Mouse (Mus musculus): ENCODE measurements around the gene Pde4a. TPM values are rescaled to one million over a fixed set of nuclear protein-coding genes. Genes with fewer than 3 reads are reported as not detected.
A peak's percentile ranks its signal among the peaks of the same experiment; 100 is the strongest.
"Not testable (repeated sequence)": the region's sequence is repeated elsewhere in the genome, so short reads cannot be mapped to it uniquely, and the experiment has no call there.

The Pde4a gene
- polyA plus RNA-seq, 1 experiment from 2014 or later = 11.8 TPM

DNA sequence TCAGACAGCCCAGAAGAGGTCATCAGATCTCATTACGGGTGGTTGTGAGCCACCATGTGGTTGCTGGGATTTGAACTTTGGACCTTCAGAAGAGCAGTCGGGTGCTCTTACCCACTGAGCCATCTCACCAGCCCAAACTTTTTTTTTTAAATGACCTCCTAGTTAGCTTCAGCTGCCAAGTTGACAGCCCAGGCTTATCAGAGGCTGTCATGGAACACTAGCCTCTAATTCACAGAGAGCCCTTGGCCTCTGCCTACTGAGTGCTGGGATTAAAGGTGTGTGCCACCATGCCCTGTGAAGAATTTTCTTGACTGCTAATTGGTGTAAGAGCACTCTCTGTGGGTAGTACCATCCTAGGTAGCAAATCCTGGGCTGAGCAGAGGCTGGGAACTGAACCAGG lies 58.0 kb downstream of the Pde4a start:
- not testable (repeated sequence) for H3K27me3 ChIP-seq (ENCODE audit: control insufficient read depth, insufficient read depth, low read length); H3K36me3 ChIP-seq (ENCODE audit: control insufficient read depth, insufficient read depth, low read length); H3K27ac ChIP-seq (replicated peaks in 1 of 2; ENCODE audit: control insufficient read depth in 1 of 2, insufficient read depth in 1 of 2, low read depth in 2 of 2, low read length in 2 of 2); H3K4me2 ChIP-seq (ENCODE audit: low read length); H3K9me3 ChIP-seq (ENCODE audit: control insufficient read depth, low read length); H3K9ac ChIP-seq (ENCODE audit: low read length); ATAC-seq (ENCODE audit: insufficient number of reproducible peaks, insufficient read depth, low FRiP score, low read depth); H3K4me3 ChIP-seq (ENCODE audit: control insufficient read depth in 1 of 2, insufficient read depth in 1 of 2, low read depth in 1 of 2, low read length in 2 of 2)
- H3K4me1 ChIP-seq (ENCODE audit: control insufficient read depth in 2 of 2, insufficient read depth in 2 of 2, low read length in 2 of 2) = peaks cover 12 to 29% of the 10 kb centered on the region in 2 experiments
- WGBS = 100% methylated on average over 1 of the region's 2 CpGs

DNA sequence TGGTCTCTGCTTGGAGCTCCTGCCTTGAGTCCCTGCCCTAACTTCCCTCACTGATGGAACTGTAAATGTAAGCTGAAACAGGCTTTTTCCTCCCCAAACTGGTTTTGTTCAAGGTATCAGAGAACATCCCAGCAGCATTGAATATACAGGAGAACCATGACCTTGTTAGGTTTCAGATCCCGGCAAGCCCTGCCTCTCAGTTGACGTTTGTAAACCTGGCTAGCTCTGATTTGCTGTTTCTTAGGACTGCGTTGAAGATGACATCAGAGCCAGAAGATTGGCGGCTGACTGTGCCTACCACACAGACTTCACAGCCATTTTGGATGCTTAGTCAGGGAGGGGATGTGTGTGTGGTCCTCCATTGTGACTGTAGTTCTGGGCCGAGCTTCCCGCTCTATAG lies 58.4 kb downstream of the Pde4a start:
- 86% methylated on average over 6 of the region's 6 CpGs for WGBS
- Histone ChIP-seq H3K9me3 (ENCODE audit: control insufficient read depth, low read length) (0 out of 2 replicates have a peak, but pooled peaks cover 2% of the 10 kb centered on the region), H3K27me3 (ENCODE audit: control insufficient read depth, insufficient read depth, low read length) (no peaks in the 10 kb centered on the region), H3K4me1 (ENCODE audit: control insufficient read depth in 2 of 2, insufficient read depth in 2 of 2, low read length in 2 of 2) (peaks cover 12 to 29% of the 10 kb centered on the region in 2 experiments), H3K27ac (replicated peaks in 1 of 2; ENCODE audit: control insufficient read depth in 1 of 2, insufficient read depth in 1 of 2, low read depth in 2 of 2, low read length in 2 of 2) (no peak overlapping the region), H3K9ac (ENCODE audit: low read length) (no peak overlapping the region), H3K36me3 (ENCODE audit: control insufficient read depth, insufficient read depth, low read length) (0 out of 2 replicates have a peak, but pooled peaks cover 2% of the 10 kb centered on the region), H3K4me2 (ENCODE audit: low read length) (no peak overlapping the region), H3K4me3 (ENCODE audit: control insufficient read depth in 1 of 2, insufficient read depth in 1 of 2, low read depth in 1 of 2, low read length in 2 of 2) (no peak overlapping the region)
- ATAC-seq (ENCODE audit: insufficient number of reproducible peaks, insufficient read depth, low FRiP score, low read depth) = no peak

DNA sequence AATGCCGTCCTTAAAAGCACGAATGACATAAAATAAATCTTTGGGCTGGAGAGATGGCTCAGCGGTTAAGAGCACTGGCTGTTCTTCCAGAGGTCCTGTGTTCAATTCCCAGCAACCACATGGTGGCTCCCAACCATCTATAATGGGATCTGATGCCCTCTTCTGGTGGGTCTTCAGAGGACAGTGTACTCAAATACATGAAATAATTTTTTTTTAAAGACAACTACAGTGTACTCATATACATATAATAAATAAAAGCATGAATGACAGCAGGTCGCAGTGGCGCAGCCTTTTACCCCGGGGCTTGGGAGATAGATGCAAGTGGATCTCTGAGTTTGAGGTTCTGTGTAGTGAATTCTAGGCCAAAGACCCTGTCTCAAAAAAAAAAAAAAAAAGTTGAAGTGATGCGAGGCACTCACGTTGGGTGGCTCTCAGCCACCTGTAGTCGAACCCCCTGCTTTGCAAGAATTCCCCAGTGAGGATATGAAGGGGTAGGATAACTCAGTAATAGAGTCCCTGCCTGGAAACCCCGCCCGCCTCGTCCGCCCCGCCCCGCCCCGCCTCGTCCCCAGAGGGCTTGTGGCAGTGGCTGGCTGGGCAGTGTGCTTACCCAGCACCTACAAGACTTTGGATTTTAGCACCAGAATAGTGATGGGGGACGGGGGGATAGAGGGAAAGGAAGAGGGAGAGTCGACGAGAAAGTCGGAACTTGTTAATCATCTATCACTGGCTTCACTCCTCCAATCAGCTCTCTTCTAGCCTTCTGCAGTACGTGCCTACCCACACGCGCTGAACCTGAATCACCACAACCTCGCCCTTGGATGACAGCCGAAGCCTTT lies 59.3 kb downstream of the Pde4a start:
- no peak for ATAC-seq (ENCODE audit: insufficient number of reproducible peaks, insufficient read depth, low FRiP score, low read depth)

DNA sequence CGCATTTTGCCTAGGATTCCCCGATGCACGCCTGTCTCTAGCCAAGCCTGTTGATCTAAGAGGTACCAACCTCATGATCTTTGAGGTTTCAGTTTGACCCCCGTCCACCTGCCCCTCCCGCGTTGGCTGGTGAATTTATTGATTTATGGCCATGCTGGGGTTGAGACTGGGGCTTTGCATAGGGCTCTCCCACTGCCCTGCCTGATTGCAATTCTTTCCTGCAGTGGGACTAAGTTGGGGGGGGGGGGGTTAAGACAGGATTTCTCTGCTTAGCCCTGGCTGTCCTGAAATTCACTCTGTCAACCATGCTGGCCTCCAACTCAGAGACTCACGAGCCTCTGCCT lies 59.9 kb downstream of the Pde4a start:
- 10% methylated on average over 7 of the region's 7 CpGs for WGBS
- peak overlapping the region; percentile 51 to 70; a peak in 3 of 4 replicates for H3K27ac ChIP-seq (replicated peaks in 1 of 2; ENCODE audit: control insufficient read depth in 1 of 2, insufficient read depth in 1 of 2, low read depth in 2 of 2, low read length in 2 of 2)
- H3K36me3 ChIP-seq (ENCODE audit: control insufficient read depth, insufficient read depth, low read length) = peaks cover 17% of the 10 kb centered on the region
- no peaks in the 10 kb centered on the region for H3K27me3 ChIP-seq (ENCODE audit: control insufficient read depth, insufficient read depth, low read length)
- peak overlapping the region; percentile 32 to 36 for H3K4me3 ChIP-seq (ENCODE audit: control insufficient read depth in 1 of 2, insufficient read depth in 1 of 2, low read depth in 1 of 2, low read length in 2 of 2)
- H3K9me3 ChIP-seq (ENCODE audit: control insufficient read depth, low read length) = 0 out of 2 replicates have a peak, but pooled peaks cover 2% of the 10 kb centered on the region
- peaks cover 12 to 29% of the 10 kb centered on the region in 2 experiments for H3K4me1 ChIP-seq (ENCODE audit: control insufficient read depth in 2 of 2, insufficient read depth in 2 of 2, low read length in 2 of 2)
- ATAC-seq (ENCODE audit: insufficient number of reproducible peaks, insufficient read depth, low FRiP score, low read depth) = no peak
- H3K4me2 ChIP-seq (ENCODE audit: low read length) = peak overlapping the region; percentile 56
- peak overlapping the region; percentile 59 for H3K9ac ChIP-seq (ENCODE audit: low read length)

More for the DNA sequence above, 59.3 kb downstream of the Pde4a start:
- peak overlapping the region; percentile 56 for H3K4me2 ChIP-seq (ENCODE audit: low read length)
- H3K4me1 ChIP-seq (ENCODE audit: control insufficient read depth in 2 of 2, insufficient read depth in 2 of 2, low read length in 2 of 2) = peaks cover 12 to 29% of the 10 kb centered on the region in 2 experiments
- peak overlapping the region; percentile 32 to 36 for H3K4me3 ChIP-seq (ENCODE audit: control insufficient read depth in 1 of 2, insufficient read depth in 1 of 2, low read depth in 1 of 2, low read length in 2 of 2)
- no peaks in the 10 kb centered on the region for H3K27me3 ChIP-seq (ENCODE audit: control insufficient read depth, insufficient read depth, low read length)
- H3K27ac ChIP-seq (replicated peaks in 1 of 2; ENCODE audit: control insufficient read depth in 1 of 2, insufficient read depth in 1 of 2, low read depth in 2 of 2, low read length in 2 of 2) = peak overlapping the region; percentile 51 to 70; a peak in 3 of 4 replicates
- H3K9me3 ChIP-seq (ENCODE audit: control insufficient read depth, low read length) = 0 out of 2 replicates have a peak, but pooled peaks cover 2% of the 10 kb centered on the region
- WGBS = 19% methylated on average over 26 of the region's 26 CpGs
- peaks cover 11% of the 10 kb centered on the region for H3K36me3 ChIP-seq (ENCODE audit: control insufficient read depth, insufficient read depth, low read length)
- H3K9ac ChIP-seq (ENCODE audit: low read length) = peak overlapping the region; percentile 59

DNA sequence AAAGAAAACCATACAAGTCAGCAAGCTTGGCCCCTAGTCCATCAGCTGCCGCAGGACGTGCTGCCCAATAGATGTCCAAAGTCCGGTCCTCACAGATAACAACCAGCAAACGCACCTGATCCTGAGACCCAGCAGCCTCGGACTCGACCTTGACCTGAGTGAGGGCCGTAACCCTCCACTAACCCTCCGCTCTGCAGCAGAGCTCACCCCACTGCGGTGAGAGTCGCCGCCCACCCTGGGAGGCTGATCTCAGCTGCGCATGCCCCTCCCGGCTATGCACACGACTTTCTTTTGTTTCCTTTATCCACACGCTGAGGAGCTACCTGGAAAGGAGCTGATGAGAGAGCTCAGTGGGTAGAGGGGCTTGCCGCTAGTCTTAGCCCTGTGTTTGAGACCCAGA lies 61.8 kb downstream of the Pde4a start:
- Histone ChIP-seq H3K4me1 (ENCODE audit: control insufficient read depth in 2 of 2, insufficient read depth in 2 of 2, low read length in 2 of 2) (peaks cover 9 to 17% of the 10 kb centered on the region in 2 experiments; a peak in 3 of 4 replicates), H3K27me3 (ENCODE audit: control insufficient read depth, insufficient read depth, low read length) (no peaks in the 10 kb centered on the region), H3K9ac (ENCODE audit: low read length) (peak overlapping the region; percentile 76), H3K27ac (replicated peaks in 1 of 2; ENCODE audit: control insufficient read depth in 1 of 2, insufficient read depth in 1 of 2, low read depth in 2 of 2, low read length in 2 of 2) (no peak overlapping the region; a peak in 2 of 4 replicates), H3K9me3 (ENCODE audit: control insufficient read depth, low read length) (0 out of 2 replicates have a peak, but pooled peaks cover 2% of the 10 kb centered on the region), H3K4me2 (ENCODE audit: low read length) (peak overlapping the region; percentile 66), H3K4me3 (ENCODE audit: control insufficient read depth in 1 of 2, insufficient read depth in 1 of 2, low read depth in 1 of 2, low read length in 2 of 2) (peak overlapping the region; percentile 30 to 34), H3K36me3 (ENCODE audit: control insufficient read depth, insufficient read depth, low read length) (peaks cover 36% of the 10 kb centered on the region)
- no peak for ATAC-seq (ENCODE audit: insufficient number of reproducible peaks, insufficient read depth, low FRiP score, low read depth)
- WGBS = 11% methylated on average over 16 of the region's 16 CpGs

DNA sequence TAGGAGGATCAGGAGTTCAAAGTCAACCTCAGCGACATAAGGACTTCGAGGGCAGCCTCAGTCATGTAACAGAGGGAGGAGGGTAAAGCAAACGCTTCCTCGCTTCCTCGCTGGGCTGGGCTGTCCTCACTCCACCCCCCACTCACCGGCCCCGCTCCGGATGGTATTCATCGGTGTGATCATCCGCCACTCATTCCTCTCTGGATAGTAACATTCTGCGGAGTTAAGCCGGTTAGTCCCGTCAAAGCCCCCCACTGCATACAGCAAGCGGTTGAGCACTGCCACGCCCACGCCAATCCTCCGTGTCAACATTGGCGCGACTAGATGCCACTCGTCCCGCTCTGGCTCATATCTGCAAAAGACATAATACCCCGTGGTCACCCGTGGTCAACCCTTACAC lies 66.0 kb downstream of the Pde4a start:
- ATAC-seq (ENCODE audit: insufficient number of reproducible peaks, insufficient read depth, low FRiP score, low read depth) = no peak
- Histone ChIP-seq H3K27me3 (ENCODE audit: control insufficient read depth, insufficient read depth, low read length) (no peaks in the 10 kb centered on the region), H3K4me1 (ENCODE audit: control insufficient read depth in 2 of 2, insufficient read depth in 2 of 2, low read length in 2 of 2) (peaks cover 7 to 12% of the 10 kb centered on the region in 2 experiments; a peak in 3 of 4 replicates), H3K9ac (ENCODE audit: low read length) (no peak overlapping the region), H3K27ac (replicated peaks in 1 of 2; ENCODE audit: control insufficient read depth in 1 of 2, insufficient read depth in 1 of 2, low read depth in 2 of 2, low read length in 2 of 2) (no peak overlapping the region), H3K4me2 (ENCODE audit: low read length) (no peak overlapping the region), H3K4me3 (ENCODE audit: control insufficient read depth in 1 of 2, insufficient read depth in 1 of 2, low read depth in 1 of 2, low read length in 2 of 2) (no peak overlapping the region), H3K9me3 (ENCODE audit: control insufficient read depth, low read length) (no peaks in the 10 kb centered on the region), H3K36me3 (ENCODE audit: control insufficient read depth, insufficient read depth, low read length) (peaks cover 75% of the 10 kb centered on the region)
- 49% methylated on average over 23 of the region's 23 CpGs for WGBS

DNA sequence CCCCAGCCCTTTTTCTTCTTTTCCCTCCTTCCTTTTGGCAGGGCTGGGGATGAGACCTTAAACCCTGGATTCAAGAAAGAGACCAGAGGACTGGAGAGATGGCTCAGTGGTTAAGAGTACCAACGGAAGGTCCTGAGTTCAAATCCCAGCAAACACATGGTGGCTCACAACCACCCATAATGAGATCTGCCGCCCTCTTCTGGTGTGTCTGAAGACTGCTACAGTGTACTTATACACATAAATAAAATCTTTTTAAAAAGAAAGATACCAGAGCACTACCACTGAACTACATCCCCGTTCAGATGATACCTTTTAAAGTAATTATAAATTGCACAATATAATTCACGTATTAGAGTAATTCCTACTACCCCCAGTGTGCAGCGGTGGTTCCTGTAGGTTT lies 67.4 kb downstream of the Pde4a start:
- ATAC-seq (ENCODE audit: insufficient number of reproducible peaks, insufficient read depth, low FRiP score, low read depth) = no peak
- no peak overlapping the region for H3K27ac ChIP-seq (replicated peaks in 1 of 2; ENCODE audit: control insufficient read depth in 1 of 2, insufficient read depth in 1 of 2, low read depth in 2 of 2, low read length in 2 of 2)
- peaks cover 82% of the 10 kb centered on the region for H3K36me3 ChIP-seq (ENCODE audit: control insufficient read depth, insufficient read depth, low read length)
- H3K4me1 ChIP-seq (ENCODE audit: control insufficient read depth in 2 of 2, insufficient read depth in 2 of 2, low read length in 2 of 2) = peaks cover 9 to 18% of the 10 kb centered on the region in 2 experiments
- 87% methylated on average over 5 of the region's 5 CpGs for WGBS
- no peak overlapping the region for H3K4me2 ChIP-seq (ENCODE audit: low read length)
- H3K4me3 ChIP-seq (ENCODE audit: control insufficient read depth in 1 of 2, insufficient read depth in 1 of 2, low read depth in 1 of 2, low read length in 2 of 2) = no peak overlapping the region
- no peaks in the 10 kb centered on the region for H3K9me3 ChIP-seq (ENCODE audit: control insufficient read depth, low read length)
- no peaks in the 10 kb centered on the region for H3K27me3 ChIP-seq (ENCODE audit: control insufficient read depth, insufficient read depth, low read length)
- no peak overlapping the region for H3K9ac ChIP-seq (ENCODE audit: low read length)

Measured in heart, embryonic 14.5 days (tissue).